Mouse (Mus musculus): Measurements from ENCODE around the gene Smarce1. TPM values are rescaled to one million over a fixed set of nuclear protein-coding genes. Genes with fewer than 3 reads are reported as not detected.

Gene Smarce1
- polyA plus RNA-seq, 1 experiment, result 20.8 TPM

- H3K4me3 ChIP-seq (replicated peaks; ENCODE audit: extremely low read depth, low read depth, low read length), result no peak overlapping the region
- no peaks in the 10 kb centered on the region for H3K4me1 ChIP-seq (ENCODE audit: control insufficient read depth, insufficient read depth, low read length)
- no peak for TF ChIP-seq CTCF (IDR thresholded peaks at IDR 0.05; ENCODE audit: insufficient read depth, low read length)
- no peak for TF ChIP-seq POLR2A (IDR thresholded peaks at IDR 0.05; ENCODE audit: borderline replicate concordance, extremely low read depth, low read depth, low read length)
- no peak for DNase-seq
- WGBS, result 60% methylated on average over 2 of the region's 2 CpGs
These were observed 18.9 kb downstream of the Smarce1 start for GRCm38 (mm10) chr11:99211964-99212363.

DNA sequence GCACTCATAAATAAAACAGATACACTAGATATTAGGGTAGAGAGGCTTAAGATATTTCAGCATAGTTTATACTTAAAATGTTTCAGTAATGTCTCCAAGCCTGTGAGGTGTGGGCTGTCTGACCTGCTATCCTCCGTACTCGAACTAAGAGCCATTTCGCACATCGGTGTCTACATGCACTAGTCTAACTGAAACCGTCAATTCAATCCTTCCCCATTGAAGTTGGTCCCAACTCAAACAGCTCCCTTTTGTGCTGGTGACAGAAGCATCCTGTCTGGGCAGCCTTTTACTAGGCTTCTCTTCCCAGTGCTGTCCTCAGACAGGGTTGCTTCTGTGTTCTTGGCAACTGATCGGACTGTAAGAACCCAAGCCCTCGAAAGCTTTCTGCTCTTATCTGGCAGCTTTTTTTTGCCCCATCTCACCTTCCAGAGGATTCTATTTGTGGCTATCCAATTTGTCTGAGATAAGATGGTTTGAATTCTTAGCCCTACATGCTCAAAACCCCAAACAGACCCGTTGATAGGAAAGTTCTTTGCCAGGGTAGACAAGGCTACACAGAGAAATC, 22.6 kb downstream of the Smarce1 start:
- no peaks in the 10 kb centered on the region for H3K4me1 ChIP-seq (ENCODE audit: control insufficient read depth, insufficient read depth, low read length)
- 62% methylated on average over 8 of the region's 8 CpGs for WGBS
- DNase-seq, result no peak
- no peak for TF ChIP-seq POLR2A (IDR thresholded peaks at IDR 0.05; ENCODE audit: borderline replicate concordance, extremely low read depth, low read depth, low read length)
- no peak for TF ChIP-seq CTCF (IDR thresholded peaks at IDR 0.05; ENCODE audit: insufficient read depth, low read length)
- H3K4me3 ChIP-seq (replicated peaks; ENCODE audit: extremely low read depth, low read depth, low read length), result no peak overlapping the region

DNA sequence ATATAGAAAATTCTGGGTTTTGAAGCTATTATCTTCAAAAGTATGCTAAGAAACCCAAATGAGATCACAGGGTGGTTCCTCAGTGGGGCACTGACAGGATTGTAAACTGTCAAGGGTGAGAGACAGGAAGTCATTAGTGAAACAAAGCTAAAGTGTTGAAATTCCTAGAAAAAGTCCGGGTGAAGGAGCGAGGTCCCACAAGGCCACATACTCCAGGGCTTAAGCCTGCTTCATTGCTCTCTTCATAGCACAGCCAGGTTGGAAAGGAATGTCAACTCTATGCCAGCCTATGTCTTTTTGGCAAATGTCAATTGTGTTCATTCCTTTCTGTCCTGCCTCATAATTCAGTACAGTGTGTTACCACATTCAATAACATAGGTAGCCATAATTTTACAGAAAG, 23.4 kb downstream of the Smarce1 start:
- 20% methylated on average over 2 of the region's 2 CpGs for WGBS
- no peak for DNase-seq
- H3K4me1 ChIP-seq (ENCODE audit: control insufficient read depth, insufficient read depth, low read length), result no peaks in the 10 kb centered on the region
- H3K4me3 ChIP-seq (replicated peaks; ENCODE audit: extremely low read depth, low read depth, low read length), result no peak overlapping the region
- no peak for TF ChIP-seq POLR2A (IDR thresholded peaks at IDR 0.05; ENCODE audit: borderline replicate concordance, extremely low read depth, low read depth, low read length)
- TF ChIP-seq CTCF (IDR thresholded peaks at IDR 0.05; ENCODE audit: insufficient read depth, low read length), result no peak

DNA sequence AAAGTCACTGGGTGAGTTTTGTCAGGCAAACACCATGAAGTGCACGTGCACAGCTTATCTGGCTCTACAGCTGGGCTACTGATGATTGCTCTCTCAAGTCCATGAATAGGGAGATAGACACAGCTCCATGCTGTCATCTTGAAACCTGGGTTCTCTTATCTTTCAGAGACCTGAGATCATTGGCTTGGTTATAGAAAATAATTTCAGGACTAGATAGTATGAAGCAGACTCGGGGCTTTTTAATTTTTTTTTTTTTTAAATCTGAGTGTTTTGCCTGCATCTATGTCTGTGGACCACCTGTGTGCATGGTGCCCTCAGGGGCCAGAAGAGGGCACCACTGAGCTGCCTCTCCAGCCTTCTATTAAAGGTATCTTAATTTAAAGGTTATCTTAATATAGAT, 23.9 kb downstream of the Smarce1 start:
- peak; percentile 54 for TF ChIP-seq CTCF (IDR thresholded peaks at IDR 0.05; ENCODE audit: insufficient read depth, low read length)
- TF ChIP-seq POLR2A (IDR thresholded peaks at IDR 0.05; ENCODE audit: borderline replicate concordance, extremely low read depth, low read depth, low read length), result no peak
- 14% methylated on average over 2 of the region's 2 CpGs for WGBS
- Histone ChIP-seq H3K4me1 (ENCODE audit: control insufficient read depth, insufficient read depth, low read length) (no peaks in the 10 kb centered on the region), H3K4me3 (replicated peaks; ENCODE audit: extremely low read depth, low read depth, low read length) (no peak overlapping the region)
- no peak for DNase-seq

DNA sequence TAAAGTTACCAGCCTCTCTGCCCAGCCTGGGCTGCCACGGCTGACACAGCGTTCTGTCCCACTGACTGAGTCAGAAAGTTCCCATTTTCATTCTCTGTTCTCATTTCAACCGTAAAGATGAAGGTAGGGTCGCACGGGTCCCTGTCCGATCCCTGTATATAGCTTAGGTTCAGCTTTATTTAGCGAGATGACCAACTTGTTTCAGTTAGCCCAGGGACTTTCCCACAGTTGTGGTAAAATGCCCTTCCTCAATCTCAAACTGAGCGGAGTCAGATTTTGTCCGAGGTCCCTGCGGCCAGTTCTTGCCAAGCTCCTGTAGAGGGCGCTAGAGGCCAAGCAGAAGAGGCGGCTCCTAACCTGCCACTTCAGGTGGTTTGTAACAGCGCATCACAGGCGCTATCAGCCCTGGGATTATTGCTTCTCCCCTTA, 41.6 kb downstream of the Smarce1 start:
- 19% methylated on average over 14 of the region's 14 CpGs for WGBS
- DNase-seq, result peak; percentile 44

GRCm38 (mm10) chr11:99187348-99187747, 43.5 kb downstream of the Smarce1 start:
- Histone ChIP-seq H3K4me3 (replicated peaks; ENCODE audit: extremely low read depth, low read depth, low read length) (no peak overlapping the region), H3K4me1 (ENCODE audit: control insufficient read depth, insufficient read depth, low read length) (no peaks in the 10 kb centered on the region)
- DNase-seq, result no peak
- TF ChIP-seq POLR2A (IDR thresholded peaks at IDR 0.05; ENCODE audit: borderline replicate concordance, extremely low read depth, low read depth, low read length) (no peak), CTCF (IDR thresholded peaks at IDR 0.05; ENCODE audit: insufficient read depth, low read length) (no peak)
- WGBS, result 72% methylated on average over 4 of the region's 4 CpGs

More for the DNA sequence above, 41.6 kb downstream of the Smarce1 start:
- Histone ChIP-seq H3K4me1 (ENCODE audit: control insufficient read depth, insufficient read depth, low read length) (no peaks in the 10 kb centered on the region), H3K4me3 (replicated peaks; ENCODE audit: extremely low read depth, low read depth, low read length) (no peak overlapping the region)
- TF ChIP-seq POLR2A (IDR thresholded peaks at IDR 0.05; ENCODE audit: borderline replicate concordance, extremely low read depth, low read depth, low read length) (no peak), CTCF (IDR thresholded peaks at IDR 0.05; ENCODE audit: insufficient read depth, low read length) (peak; percentile 67)

DNA sequence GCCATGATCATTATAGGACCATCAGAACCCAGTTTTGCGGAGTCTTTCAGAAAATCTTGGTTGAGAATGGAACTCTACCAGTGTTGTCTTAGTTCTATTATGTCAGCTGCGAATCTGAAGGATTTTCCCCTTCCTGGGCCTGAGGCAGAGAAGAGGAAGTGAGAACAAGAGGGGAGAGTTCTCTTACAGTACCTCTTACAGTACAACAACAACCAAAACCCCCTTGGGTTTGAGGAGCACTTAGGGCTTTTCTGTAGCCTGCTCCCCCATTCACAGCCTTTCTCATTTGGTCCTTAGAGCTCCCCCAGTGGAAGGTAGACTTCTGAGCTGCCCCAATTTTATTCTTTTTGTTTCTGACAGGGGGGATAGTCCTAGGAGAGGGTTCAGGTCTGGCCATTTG, 44.0 kb downstream of the Smarce1 start:
- TF ChIP-seq CTCF (IDR thresholded peaks at IDR 0.05; ENCODE audit: insufficient read depth, low read length), result no peak
- TF ChIP-seq POLR2A (IDR thresholded peaks at IDR 0.05; ENCODE audit: borderline replicate concordance, extremely low read depth, low read depth, low read length), result no peak
- no peak overlapping the region for H3K4me3 ChIP-seq (replicated peaks; ENCODE audit: extremely low read depth, low read depth, low read length)
- 67% methylated on average over 2 of the region's 2 CpGs for WGBS
- no peaks in the 10 kb centered on the region for H3K4me1 ChIP-seq (ENCODE audit: control insufficient read depth, insufficient read depth, low read length)
- no peak for DNase-seq

GRCm38 (mm10) chr11:99182575-99182974, 48.2 kb downstream of the Smarce1 start:
- Histone ChIP-seq H3K4me3 (replicated peaks; ENCODE audit: extremely low read depth, low read depth, low read length) (no peak overlapping the region), H3K4me1 (ENCODE audit: control insufficient read depth, insufficient read depth, low read length) (no peaks in the 10 kb centered on the region)
- DNase-seq, result no peak
- TF ChIP-seq POLR2A (IDR thresholded peaks at IDR 0.05; ENCODE audit: borderline replicate concordance, extremely low read depth, low read depth, low read length), result no peak
- no peak for TF ChIP-seq CTCF (IDR thresholded peaks at IDR 0.05; ENCODE audit: insufficient read depth, low read length)
- WGBS, result 30% methylated on average over 11 of the region's 11 CpGs

GRCm38 (mm10) chr11:99180071-99180470, 50.7 kb downstream of the Smarce1 start:
- 82% methylated on average over 5 of the region's 5 CpGs for WGBS
- Histone ChIP-seq H3K4me3 (replicated peaks; ENCODE audit: extremely low read depth, low read depth, low read length) (no peak overlapping the region), H3K4me1 (ENCODE audit: control insufficient read depth, insufficient read depth, low read length) (no peaks in the 10 kb centered on the region)
- DNase-seq, result no peak
- no peak for TF ChIP-seq CTCF (IDR thresholded peaks at IDR 0.05; ENCODE audit: insufficient read depth, low read length)
- no peak for TF ChIP-seq POLR2A (IDR thresholded peaks at IDR 0.05; ENCODE audit: borderline replicate concordance, extremely low read depth, low read depth, low read length)

DNA sequence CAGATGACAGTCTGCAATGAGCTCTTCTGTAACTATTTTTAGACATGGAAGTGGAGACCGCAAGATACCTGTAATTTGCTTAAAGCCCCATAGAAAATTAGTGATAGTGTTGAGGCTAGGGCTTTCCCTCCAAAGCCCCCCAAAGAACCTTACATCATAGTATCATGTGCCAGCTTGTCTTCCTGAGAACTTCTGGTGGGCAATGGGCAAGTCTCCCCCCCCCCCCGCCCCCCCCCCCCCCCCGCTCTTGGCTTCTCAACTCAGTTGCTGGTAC, 53.0 kb downstream of the Smarce1 start:
- TF ChIP-seq POLR2A (IDR thresholded peaks at IDR 0.05; ENCODE audit: borderline replicate concordance, extremely low read depth, low read depth, low read length) (no peak), CTCF (IDR thresholded peaks at IDR 0.05; ENCODE audit: insufficient read depth, low read length) (no peak)
- 54% methylated on average over 3 of the region's 3 CpGs for WGBS

More for the DNA sequence above, 53.0 kb downstream of the Smarce1 start:
- Histone ChIP-seq H3K4me3 (replicated peaks; ENCODE audit: extremely low read depth, low read depth, low read length) (no peak overlapping the region), H3K4me1 (ENCODE audit: control insufficient read depth, insufficient read depth, low read length) (no peaks in the 10 kb centered on the region)
- no peak for DNase-seq

Data from lung, adult 2 months (tissue).